Mouse (Mus musculus): ENCODE measurements around the gene Wdr11. TPM values are rescaled to one million over a fixed set of nuclear protein-coding genes. Genes with fewer than 3 reads are reported as not detected.
A peak's percentile ranks its signal among the peaks of the same experiment; 100 is the strongest.

Gene Wdr11
- total and polyA plus RNA-seq, 2 experiments from 2014 or later: 14.8 to 31.0 TPM

GRCm38 (mm10) chr7:129675852-129676251 is 84.2 kb downstream of the Wdr11 start:
- no peak overlapping the region for H3K4me2 ChIP-seq (ENCODE audit: low read depth, low read length)
- 80% methylated on average over 6 of the region's 6 CpGs for WGBS
- DNase-seq (ENCODE audit: low spot score): no peak
- ATAC-seq (ENCODE audit: insufficient read depth, low read depth): no peak
- no peak overlapping the region for H3K9ac ChIP-seq (replicated peaks; ENCODE audit: low read depth, low read length)
- H3K9me3 ChIP-seq (replicated peaks; ENCODE audit: control insufficient read depth, low read length): no peaks in the 10 kb centered on the region
- H3K27ac ChIP-seq (ENCODE audit: low read depth): no peak overlapping the region
- no peak for TF ChIP-seq EP300 (IDR thresholded peaks at IDR 0.05; ENCODE audit: low read depth)
- TF ChIP-seq CTCF (IDR thresholded peaks at IDR 0.05; ENCODE audit: low read depth): no peak
- H3K27me3 ChIP-seq (ENCODE audit: control insufficient read depth, insufficient read depth, low read length): no peaks in the 10 kb centered on the region
- H3K36me3 ChIP-seq (replicated peaks; ENCODE audit: control insufficient read depth, insufficient read depth, low read length): no peaks in the 10 kb centered on the region
- no peak overlapping the region for H3K4me3 ChIP-seq (ENCODE audit: low read depth, low read length)
- no peaks in the 10 kb centered on the region for H3K4me1 ChIP-seq (ENCODE audit: control insufficient read depth, insufficient read depth)

- no peak overlapping the region for H3K4me3 ChIP-seq (ENCODE audit: low read depth, low read length)
- no peaks in the 10 kb centered on the region for H3K36me3 ChIP-seq (replicated peaks; ENCODE audit: control insufficient read depth, insufficient read depth, low read length)
- H3K4me1 ChIP-seq (ENCODE audit: control insufficient read depth, insufficient read depth): no peaks in the 10 kb centered on the region
- no peaks in the 10 kb centered on the region for H3K27me3 ChIP-seq (ENCODE audit: control insufficient read depth, insufficient read depth, low read length)
- no peak for TF ChIP-seq CTCF (IDR thresholded peaks at IDR 0.05; ENCODE audit: low read depth)
- no peak for TF ChIP-seq EP300 (IDR thresholded peaks at IDR 0.05; ENCODE audit: low read depth)
- DNase-seq (ENCODE audit: low spot score): no peak
- 72% methylated on average over 4 of the region's 4 CpGs for WGBS
- no peak overlapping the region for H3K27ac ChIP-seq (ENCODE audit: low read depth)
- no peaks in the 10 kb centered on the region for H3K9me3 ChIP-seq (replicated peaks; ENCODE audit: control insufficient read depth, low read length)
- H3K9ac ChIP-seq (replicated peaks; ENCODE audit: low read depth, low read length): no peak overlapping the region
- ATAC-seq (ENCODE audit: insufficient read depth, low read depth): no peak
- H3K4me2 ChIP-seq (ENCODE audit: low read depth, low read length): no peak overlapping the region
Observed at GRCm38 (mm10) chr7:129677141-129677540, 85.5 kb downstream of the Wdr11 start.

- Histone ChIP-seq H3K4me3 (ENCODE audit: low read depth, low read length) (no peak overlapping the region), H3K4me2 (ENCODE audit: low read depth, low read length) (no peak overlapping the region), H3K27ac (ENCODE audit: low read depth) (no peak overlapping the region), H3K36me3 (replicated peaks; ENCODE audit: control insufficient read depth, insufficient read depth, low read length) (no peaks in the 10 kb centered on the region), H3K27me3 (ENCODE audit: control insufficient read depth, insufficient read depth, low read length) (no peaks in the 10 kb centered on the region), H3K9me3 (replicated peaks; ENCODE audit: control insufficient read depth, low read length) (no peaks in the 10 kb centered on the region), H3K9ac (replicated peaks; ENCODE audit: low read depth, low read length) (no peak overlapping the region), H3K4me1 (ENCODE audit: control insufficient read depth, insufficient read depth) (no peaks in the 10 kb centered on the region)
- ATAC-seq (ENCODE audit: insufficient read depth, low read depth) (no peak), DNase-seq (ENCODE audit: low spot score) (no peak)
- WGBS: 54% methylated on average over 8 of the region's 8 CpGs
- no peak for TF ChIP-seq CTCF (IDR thresholded peaks at IDR 0.05; ENCODE audit: low read depth)
- TF ChIP-seq EP300 (IDR thresholded peaks at IDR 0.05; ENCODE audit: low read depth): no peak
Observed at GRCm38 (mm10) chr7:129678431-129678830, 86.8 kb downstream of the Wdr11 start.

GRCm38 (mm10) chr7:129678972-129679371 is 87.3 kb downstream of the Wdr11 start:
- 82% methylated on average over 8 of the region's 8 CpGs for WGBS
- Histone ChIP-seq H3K27me3 (ENCODE audit: control insufficient read depth, insufficient read depth, low read length) (no peaks in the 10 kb centered on the region), H3K4me1 (ENCODE audit: control insufficient read depth, insufficient read depth) (no peaks in the 10 kb centered on the region), H3K36me3 (replicated peaks; ENCODE audit: control insufficient read depth, insufficient read depth, low read length) (no peaks in the 10 kb centered on the region), H3K4me2 (ENCODE audit: low read depth, low read length) (no peak overlapping the region), H3K9ac (replicated peaks; ENCODE audit: low read depth, low read length) (no peak overlapping the region), H3K9me3 (replicated peaks; ENCODE audit: control insufficient read depth, low read length) (no peaks in the 10 kb centered on the region), H3K27ac (ENCODE audit: low read depth) (no peak overlapping the region), H3K4me3 (ENCODE audit: low read depth, low read length) (no peak overlapping the region)
- DNase-seq (ENCODE audit: low spot score): no peak
- ATAC-seq (ENCODE audit: insufficient read depth, low read depth): no peak
- TF ChIP-seq EP300 (IDR thresholded peaks at IDR 0.05; ENCODE audit: low read depth) (no peak), CTCF (IDR thresholded peaks at IDR 0.05; ENCODE audit: low read depth) (no peak)

DNA sequence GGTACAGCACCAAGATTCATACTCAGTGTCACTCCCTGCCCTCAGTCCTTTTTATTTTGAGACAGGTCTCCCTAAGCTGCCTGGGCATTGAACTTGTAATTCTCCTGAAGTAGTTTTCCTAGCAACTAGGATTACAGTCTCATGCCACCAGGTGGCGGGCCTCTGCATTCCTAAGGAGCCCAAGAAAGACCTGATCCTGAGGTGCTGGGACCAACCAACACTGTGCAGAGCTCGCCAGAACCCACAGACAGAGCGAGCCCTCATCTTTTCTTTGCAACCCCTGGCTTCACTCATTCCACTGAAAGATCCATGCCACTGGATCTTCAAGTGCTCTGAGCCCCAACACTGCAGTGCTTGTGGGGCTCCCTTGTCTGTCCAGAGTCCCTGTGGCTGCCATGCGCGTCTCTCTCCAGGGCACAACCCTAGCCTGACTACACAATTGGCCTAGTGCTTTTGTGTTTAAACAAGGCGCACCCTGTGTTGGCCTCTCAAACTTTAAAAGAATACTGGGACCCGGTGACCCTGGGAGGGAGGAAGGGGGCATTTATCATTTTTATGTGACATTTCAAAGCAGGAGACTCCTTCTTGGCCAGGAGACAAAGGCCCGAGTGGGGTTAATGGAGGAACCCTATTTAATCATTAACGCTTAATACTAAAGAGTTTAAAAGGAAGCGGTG is 89.0 kb downstream of the Wdr11 start:
- no peaks in the 10 kb centered on the region for H3K4me1 ChIP-seq (ENCODE audit: control insufficient read depth, insufficient read depth)
- H3K9ac ChIP-seq (replicated peaks; ENCODE audit: low read depth, low read length): no peak overlapping the region
- no peak for DNase-seq (ENCODE audit: low spot score)
- no peak overlapping the region for H3K4me3 ChIP-seq (ENCODE audit: low read depth, low read length)
- no peaks in the 10 kb centered on the region for H3K9me3 ChIP-seq (replicated peaks; ENCODE audit: control insufficient read depth, low read length)
- no peak for ATAC-seq (ENCODE audit: insufficient read depth, low read depth)
- WGBS: 83% methylated on average over 10 of the region's 10 CpGs
- no peak overlapping the region for H3K4me2 ChIP-seq (ENCODE audit: low read depth, low read length)
- H3K36me3 ChIP-seq (replicated peaks; ENCODE audit: control insufficient read depth, insufficient read depth, low read length): no peaks in the 10 kb centered on the region
- H3K27me3 ChIP-seq (ENCODE audit: control insufficient read depth, insufficient read depth, low read length): no peaks in the 10 kb centered on the region
- TF ChIP-seq EP300 (IDR thresholded peaks at IDR 0.05; ENCODE audit: low read depth) (no peak), CTCF (IDR thresholded peaks at IDR 0.05; ENCODE audit: low read depth) (peak; percentile 39)
- H3K27ac ChIP-seq (ENCODE audit: low read depth): no peak overlapping the region

- WGBS: 27% methylated on average over 3 of the region's 3 CpGs
- Histone ChIP-seq H3K9me3 (replicated peaks; ENCODE audit: control insufficient read depth, low read length) (no peaks in the 10 kb centered on the region), H3K4me1 (ENCODE audit: control insufficient read depth, insufficient read depth) (no peaks in the 10 kb centered on the region), H3K4me2 (ENCODE audit: low read depth, low read length) (no peak overlapping the region), H3K4me3 (ENCODE audit: low read depth, low read length) (no peak overlapping the region), H3K36me3 (replicated peaks; ENCODE audit: control insufficient read depth, insufficient read depth, low read length) (no peaks in the 10 kb centered on the region), H3K27me3 (ENCODE audit: control insufficient read depth, insufficient read depth, low read length) (no peaks in the 10 kb centered on the region), H3K9ac (replicated peaks; ENCODE audit: low read depth, low read length) (no peak overlapping the region), H3K27ac (ENCODE audit: low read depth) (no peak overlapping the region)
- no peak for DNase-seq (ENCODE audit: low spot score)
- no peak for ATAC-seq (ENCODE audit: insufficient read depth, low read depth)
- TF ChIP-seq EP300 (IDR thresholded peaks at IDR 0.05; ENCODE audit: low read depth) (no peak), CTCF (IDR thresholded peaks at IDR 0.05; ENCODE audit: low read depth) (no peak)
Observed at GRCm38 (mm10) chr7:129682525-129682924, 90.9 kb downstream of the Wdr11 start.

Measured in heart, postnatal 0 days (tissue).